Mouse (Mus musculus): ENCODE data around the gene Rfx4. TPM values are rescaled to one million over a fixed set of nuclear protein-coding genes. Genes with fewer than 3 reads are reported as not detected.

Rfx4 gene
- polyA plus RNA-seq, 2 experiments from 2014 or later = not detected

DNA sequence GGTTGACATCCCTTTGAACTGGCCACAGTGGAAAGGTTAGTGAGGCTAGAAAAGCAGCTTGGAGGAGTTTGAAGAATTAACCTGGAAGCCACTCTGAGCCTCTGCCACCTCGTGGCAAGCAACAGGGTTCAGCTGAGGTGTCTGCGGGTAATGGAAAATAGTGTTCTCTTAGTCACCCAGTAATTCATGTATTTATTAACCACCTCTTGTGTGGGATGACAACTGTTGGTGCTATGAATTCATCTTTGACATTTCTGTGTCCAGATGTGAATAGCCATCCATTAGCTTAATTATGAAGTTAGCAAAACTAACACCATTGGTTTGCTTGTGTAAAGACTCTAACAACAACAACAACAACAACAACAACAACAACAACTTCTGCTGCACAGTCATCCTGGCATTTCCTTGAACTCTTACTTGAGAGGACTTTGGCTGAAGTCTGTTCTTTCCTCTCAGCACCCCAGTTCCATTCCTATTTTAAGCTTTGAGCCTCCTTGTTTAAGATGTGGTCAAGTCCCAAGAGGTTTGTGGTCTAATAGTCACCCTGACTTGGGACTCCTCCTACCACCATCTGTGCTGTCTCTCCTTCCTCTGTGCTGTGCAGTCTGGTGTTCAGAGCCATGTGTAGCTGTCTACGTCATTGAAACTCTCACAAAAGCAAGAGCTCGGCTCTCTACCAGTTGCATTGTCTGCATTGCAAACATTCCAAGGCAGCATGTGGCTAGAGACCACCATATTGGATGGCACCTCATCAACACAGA is 60.0 kb downstream of the Rfx4 start:
- no peak for ATAC-seq

- no peak for ATAC-seq
Observed at GRCm38 (mm10) chr10:84817086-84817869, 61.4 kb downstream of the Rfx4 start.

DNA sequence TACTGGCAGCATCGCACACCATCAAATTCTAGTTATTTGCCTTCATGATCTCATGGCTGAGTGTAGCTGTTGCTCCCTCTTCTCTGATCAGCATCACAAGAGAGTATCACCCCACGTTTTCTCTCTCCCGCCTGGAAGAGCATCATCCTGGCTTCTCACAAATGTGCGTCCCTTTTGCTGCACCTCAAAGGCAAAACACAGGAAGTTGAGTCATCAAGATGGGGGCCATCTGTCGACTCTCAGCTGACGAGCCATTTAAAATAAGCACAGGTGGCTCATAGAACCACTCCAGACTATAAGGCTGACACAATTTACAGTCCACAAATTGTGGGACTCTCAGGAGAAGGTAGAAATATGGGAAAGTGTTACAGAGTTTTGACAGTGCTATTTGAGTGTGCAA is 63.8 kb downstream of the Rfx4 start:
- ATAC-seq = no peak

- no peak for ATAC-seq
Observed at GRCm38 (mm10) chr10:84820230-84820629, 64.4 kb downstream of the Rfx4 start.

DNA sequence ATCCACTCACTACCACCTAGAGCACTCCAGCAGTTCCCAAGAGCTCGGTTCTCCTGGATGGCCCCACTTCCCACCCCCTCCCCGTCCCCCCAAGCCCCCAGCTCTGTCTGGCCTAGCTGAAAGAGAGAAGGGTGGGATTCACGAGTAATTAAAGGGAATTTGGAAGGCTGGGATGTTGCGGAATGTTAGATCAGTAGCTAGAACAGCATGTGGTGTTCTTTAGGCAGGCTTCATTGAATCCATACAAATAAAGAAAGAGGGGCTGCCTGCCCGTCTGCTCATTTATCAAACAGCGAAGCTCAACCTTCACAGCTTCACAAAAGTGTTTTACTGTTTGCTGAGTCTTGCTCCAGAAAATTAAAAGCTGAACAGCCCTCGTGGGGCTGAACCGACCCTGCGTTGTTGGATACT is 66.9 kb downstream of the Rfx4 start:
- ATAC-seq = no peak

- no peak for ATAC-seq
Observed at GRCm38 (mm10) chr10:84823621-84824020, 67.8 kb downstream of the Rfx4 start.

DNA sequence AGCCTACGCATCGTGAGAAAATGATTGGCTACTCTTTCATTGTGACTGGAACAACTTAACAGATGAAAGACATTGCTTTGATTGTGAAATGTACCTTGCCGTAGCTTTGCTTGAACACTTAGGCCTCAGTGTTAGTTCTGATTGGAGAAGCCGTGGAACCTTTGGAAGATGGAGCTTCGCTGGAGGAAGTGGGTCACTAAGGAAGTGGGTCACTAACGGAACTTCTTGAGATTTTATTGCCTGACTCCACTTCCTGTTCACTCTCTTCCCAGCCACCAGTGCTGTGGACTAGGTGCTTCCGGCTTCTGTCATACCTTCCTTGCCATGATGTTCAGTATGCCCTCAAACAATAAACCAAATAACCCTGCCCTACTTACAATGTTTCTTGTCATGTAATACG is 73.1 kb downstream of the Rfx4 start:
- no peak for ATAC-seq

GRCm38 (mm10) chr10:84835596-84835995 is 79.7 kb downstream of the Rfx4 start:
- no peak for ATAC-seq

GRCm38 (mm10) chr10:84836104-84836503 is 80.2 kb downstream of the Rfx4 start:
- no peak for ATAC-seq

- no peak for ATAC-seq
Observed at GRCm38 (mm10) chr10:84837355-84837754, 81.5 kb downstream of the Rfx4 start.

GRCm38 (mm10) chr10:84838850-84839473 is 83.1 kb downstream of the Rfx4 start:
- ATAC-seq = no peak

- no peak for ATAC-seq
Observed at GRCm38 (mm10) chr10:84846638-84847037, 90.8 kb downstream of the Rfx4 start.

DNA sequence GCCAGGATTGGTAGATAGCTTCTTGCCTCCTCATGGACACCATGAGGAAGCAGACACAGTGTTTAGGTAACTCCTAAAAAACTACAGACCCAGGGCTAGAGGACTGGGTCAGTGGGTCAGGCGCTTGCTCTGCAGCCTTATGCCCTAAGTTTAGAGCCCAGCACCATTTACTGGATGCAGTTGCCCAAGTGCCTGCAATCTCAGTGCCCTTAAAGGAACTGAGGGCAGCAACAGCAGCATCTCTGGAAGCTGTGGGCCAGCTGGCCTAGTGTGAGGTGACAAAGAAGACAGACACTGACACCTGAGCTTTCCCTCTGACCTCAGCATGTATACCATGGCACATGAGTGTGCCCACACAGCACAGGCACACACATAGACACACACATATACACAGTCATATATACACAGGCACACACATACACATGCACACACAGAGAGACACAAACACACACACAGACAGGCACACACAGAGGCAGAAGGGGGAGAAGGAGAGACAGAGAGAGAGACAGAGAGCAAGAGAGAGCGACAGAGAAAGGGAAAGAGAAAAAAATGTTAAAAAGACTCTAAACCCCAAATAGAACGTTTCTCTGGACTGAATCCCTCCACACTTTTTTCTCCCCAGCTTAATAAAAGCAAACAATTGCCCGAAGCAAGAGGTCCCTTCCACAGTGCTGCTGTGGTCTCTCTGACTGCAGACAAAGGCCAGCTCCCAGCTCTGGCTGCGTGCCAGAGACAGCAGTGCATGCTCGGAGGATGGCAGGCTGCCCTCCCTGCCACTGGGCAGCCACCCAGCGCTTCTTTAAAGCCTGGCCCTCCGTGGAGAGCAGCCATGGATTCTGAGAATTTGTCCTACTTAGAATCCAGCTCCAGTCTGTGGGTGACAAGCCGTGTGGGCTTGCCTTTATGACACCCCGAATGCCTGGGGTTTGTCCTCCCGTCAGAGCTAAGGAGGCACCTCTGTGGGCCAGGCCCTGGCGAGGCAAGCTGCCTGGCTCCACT is 96.4 kb downstream of the Rfx4 start:
- no peak for ATAC-seq

DNA sequence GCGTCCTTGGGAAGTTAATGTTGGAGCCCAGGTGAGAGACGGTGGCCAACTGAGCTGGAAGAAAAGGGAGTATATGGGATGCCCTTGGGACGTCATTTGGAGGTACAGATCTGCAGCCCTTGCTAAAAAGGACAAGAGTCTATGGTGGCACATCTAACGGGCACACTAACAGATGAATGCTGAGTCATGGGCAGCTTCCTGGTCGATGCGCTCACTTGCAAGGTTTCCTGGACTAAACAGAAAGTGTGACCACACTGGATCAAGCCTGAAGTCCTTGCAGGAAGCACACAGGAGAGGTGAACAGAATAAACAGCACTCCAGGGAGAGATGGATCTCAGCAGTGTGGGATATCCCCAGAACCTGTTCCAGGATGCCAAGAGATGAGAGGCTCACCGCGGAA is 98.2 kb downstream of the Rfx4 start:
- no peak for ATAC-seq

- no peak for ATAC-seq
Observed at GRCm38 (mm10) chr10:84855466-84855865, 99.6 kb downstream of the Rfx4 start.

DNA sequence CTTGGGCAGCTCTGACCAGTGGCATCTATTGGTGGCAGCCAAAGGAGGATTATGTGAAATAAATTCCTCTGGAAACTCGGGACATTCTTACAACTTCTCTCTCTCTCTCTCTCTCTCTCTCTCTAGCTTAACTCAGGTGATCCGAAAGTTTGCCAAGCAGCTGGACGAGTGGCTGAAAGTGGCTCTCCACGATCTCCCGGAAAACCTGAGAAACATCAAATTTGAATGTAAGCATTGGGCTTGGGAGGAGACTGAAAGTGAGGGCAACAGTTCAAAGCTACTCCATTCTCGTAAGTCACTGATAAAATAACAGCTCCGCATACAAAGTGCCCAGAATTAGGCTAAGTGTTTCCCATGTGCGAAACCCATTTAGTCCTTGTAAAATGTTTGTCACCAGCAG is 102.5 kb downstream of the Rfx4 start:
- ATAC-seq = no peak

GRCm38 (mm10) chr10:84858806-84859496 is 103.1 kb downstream of the Rfx4 start:
- ATAC-seq = no peak

GRCm38 (mm10) chr10:84859556-84860380 is 103.9 kb downstream of the Rfx4 start:
- no peak for ATAC-seq

DNA sequence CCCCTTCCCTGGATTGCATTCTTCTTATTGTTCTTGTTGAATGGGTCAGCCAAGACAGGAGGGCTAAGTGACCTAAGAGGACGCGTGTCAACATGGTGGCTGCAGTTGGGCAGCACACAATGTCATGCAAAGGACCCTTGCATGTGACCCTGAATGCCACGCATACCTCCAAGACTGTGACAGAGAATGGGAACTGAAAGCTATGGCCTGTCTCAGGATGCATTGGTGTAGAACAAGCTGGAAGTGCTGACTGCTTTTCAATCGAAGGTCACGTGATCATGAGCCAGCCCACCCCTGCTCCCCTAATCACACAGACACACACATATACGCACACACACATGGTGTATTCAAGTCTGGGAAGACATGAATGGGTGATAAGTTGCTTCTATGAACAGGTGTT is 107.6 kb downstream of the Rfx4 start:
- no peak for ATAC-seq

GRCm38 (mm10) chr10:84867577-84867976 is 111.7 kb downstream of the Rfx4 start:
- no peak for ATAC-seq

DNA sequence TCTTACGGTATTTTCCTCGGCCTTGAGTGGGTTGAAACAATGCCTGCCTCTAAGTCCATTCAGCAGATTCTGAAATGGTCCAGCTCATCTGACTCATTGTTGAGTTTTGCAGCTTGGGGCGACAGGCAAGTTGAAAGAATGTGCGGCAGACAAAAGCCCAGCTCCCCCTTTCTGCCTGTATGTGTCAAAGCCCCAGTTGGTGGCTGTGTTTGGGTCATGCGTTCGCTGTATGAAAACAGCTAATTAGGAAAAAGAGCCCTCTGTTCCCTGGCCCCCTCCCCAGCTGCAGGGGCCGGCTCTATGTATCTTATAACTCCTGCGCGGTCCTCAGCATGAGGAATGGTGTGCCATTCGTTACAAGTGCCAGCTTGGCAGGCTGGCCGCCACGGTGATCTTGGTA is 115.4 kb downstream of the Rfx4 start:
- ATAC-seq = no peak
